Mouse (Mus musculus) lung, postnatal 14 days (tissue): Measurements from ENCODE around the gene Arsb.

Experiments used
- DNase-seq: peaks from one replicate; pipeline ENCODE4 v3.0.0; 2021

The Arsb gene

DNA sequence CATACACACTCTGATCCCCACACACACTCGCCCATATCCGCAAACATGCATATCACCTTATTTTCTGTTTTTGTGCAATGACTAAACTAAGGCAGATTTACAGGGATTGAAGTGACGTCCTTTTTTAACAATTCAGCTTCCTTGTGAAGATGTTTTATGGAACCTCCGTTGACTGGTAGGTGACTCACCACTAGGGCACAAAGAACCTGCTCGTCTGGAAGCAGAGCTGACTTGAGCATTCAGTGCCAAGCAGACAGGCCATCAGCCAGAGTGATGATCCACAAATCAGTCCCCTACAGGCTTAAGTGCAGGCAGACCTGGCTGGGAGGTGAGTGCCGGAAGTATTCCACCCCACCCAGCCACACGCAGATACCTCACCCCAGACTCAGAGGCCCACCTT is 120.7 kb downstream of the Arsb start:
- DNase-seq, result no peak

DNA sequence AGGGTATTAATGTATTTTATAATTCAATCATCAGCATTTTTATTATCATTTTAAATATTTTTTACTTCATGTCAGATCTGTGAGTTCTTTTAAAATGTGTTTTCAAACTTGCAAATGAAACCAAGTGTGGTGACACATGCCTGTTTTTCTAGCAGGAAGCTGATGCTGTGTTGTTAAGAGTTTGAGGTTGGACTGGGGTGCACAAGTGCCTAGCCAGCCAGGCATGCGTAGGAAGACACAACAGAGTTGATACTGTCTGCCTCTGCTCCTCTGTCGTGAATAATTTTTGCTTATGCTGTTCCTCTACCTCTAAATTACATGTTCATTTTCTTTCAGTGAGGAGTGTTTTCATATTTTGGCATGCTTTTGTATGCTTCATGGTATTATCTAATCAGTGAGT is 122.7 kb downstream of the Arsb start:
- no peak for DNase-seq

DNA sequence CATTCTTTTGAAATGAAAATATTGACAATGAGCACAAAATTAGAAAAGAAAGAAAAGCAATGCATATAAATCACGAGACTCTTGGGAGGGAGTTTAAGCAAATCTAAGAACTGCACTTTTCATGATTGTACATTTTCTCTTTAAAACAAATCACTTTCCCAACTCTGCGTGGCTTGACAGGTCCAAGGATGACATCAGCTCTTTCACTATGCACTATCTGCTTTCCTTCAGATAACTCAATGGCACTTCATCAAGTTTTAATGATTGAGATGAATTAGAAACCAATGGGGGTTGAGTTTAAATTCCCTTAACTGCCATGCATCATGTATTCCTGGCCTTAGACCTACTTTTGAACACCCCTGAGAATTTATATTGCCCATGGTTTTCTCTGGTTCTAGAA is 124.0 kb downstream of the Arsb start:
- DNase-seq, result no peak

DNA sequence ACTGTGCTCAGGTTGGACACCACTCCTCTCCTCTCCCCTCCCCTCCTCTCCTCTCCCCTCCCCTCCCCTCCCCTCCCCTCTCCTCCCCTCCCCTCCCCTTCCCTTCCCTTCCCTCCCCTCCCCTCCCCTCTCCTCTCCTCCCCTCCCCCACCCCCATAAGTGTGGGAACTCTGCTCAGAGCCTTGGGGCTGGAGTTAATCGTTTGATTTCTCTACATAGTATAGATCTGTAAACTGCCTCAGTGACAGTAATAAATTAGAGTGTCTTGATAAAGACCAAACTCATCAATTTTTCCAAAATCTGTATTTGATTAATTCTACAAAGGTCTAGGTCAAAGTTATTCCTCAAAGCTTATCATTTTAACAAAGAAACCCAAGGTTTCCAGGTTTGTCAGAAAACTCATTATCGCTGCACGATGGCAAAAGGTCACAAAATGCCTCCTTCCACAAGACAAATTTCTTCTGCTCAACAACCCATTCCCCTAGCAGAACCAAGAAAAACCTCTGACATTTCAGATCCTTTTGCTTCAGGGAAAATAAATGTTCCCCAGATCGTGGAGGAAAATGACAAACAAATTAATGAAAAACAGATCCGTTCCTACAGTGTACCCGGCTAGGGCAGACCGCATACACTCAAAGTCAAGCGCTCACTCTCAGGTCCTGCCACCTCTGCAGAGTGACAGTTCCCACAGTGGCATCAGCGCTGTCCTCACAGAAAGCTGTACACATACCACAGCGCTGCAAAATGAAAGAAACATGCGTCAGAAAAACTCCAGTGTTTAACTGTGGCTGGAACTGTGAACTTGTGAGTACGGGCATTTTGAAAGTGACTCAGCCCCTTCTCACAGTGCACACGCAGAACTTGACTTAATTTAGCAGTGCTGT is 126.8 kb downstream of the Arsb start:
- no peak for DNase-seq

DNA sequence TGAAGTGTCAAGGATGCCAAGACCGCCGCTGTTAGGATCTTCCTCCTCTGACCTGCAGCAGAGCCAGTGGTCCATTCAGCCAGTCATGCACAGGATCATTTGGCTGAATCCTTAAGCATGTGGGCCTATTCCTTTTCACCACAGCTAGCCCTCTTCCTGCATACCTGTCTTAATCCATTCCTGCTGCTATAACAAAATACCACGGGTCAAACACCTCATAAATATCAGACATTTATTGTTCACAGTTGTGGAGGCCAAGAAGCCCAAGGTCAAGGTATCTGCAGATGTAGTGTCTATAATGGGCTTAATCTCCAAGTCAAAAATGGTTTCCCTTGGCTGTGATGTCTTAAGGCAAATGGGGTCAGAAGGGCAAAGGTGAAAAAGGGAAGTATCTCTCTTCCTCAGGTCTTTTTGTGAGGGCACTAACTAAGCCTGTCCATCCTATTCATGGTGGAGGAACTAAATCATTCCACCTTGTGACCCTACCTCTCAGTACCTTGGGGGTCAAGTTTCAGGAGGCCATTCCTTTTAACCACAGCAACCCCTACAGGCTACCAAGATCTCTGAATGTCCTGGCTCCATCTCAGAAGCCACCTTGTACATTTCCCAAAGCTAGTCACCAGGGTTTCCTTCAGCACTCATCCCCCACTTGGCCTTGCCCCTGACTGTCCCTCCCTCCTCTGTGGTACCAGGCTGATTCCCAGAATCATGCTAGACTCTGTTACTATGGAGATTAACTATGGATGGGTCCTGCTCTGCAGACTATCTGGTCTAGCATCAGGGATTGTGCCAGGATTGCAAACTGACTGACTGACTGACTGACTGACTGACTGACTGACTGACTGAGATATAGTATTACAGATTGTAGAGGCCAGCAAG is 128.2 kb downstream of the Arsb start:
- DNase-seq, result no peak

DNA sequence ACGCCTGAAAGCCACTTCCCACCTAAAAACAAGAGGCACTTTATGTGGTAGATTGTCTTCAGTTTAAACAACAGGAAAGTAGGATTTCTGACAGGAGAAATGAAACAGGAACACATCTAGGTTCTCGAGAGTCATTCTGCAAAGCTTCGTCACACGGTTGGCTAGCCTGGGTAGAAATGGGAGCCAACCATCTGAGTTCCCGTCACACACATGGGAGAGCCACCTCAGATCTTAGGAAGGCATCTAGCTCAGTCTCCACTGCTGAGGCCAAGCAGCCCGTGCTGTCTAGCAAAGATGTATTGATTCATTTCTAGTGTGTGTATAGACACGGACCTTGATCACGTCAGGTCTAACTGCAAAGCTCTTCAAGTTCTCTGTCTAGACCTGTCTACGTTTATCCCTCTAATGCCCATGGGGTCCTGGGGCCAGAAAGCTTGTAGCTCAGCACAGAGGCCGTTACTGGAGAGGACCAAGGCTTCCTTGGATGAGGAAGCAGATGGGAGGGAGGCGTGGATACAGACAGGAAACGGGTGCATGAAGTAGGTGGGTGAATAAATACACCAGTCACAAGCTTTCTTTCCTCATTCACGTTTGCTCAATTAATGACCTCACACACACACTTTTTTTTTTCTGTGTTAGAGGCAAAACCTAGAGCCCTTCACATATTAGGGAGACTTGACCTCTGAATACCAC is 129.7 kb downstream of the Arsb start:
- DNase-seq, result no peak

DNA sequence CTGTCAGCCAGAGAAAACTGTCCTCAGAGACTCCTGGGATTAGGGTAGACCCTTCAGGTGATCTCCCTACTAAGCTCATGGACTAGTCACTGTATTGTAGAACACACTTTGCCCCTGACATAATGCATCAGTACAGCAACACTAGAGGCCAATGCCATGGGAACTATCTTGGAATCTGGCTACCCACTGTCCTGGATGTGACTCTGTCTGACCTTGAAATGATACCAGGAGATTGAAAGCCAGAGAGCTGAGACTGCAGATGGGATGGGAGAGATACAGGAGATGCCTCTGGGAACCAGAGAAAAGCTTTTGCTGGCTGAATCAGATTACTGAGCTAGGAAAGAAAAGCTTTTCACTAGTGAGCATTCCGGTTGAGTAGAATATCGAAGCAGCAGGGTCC is 130.7 kb downstream of the Arsb start:
- no peak for DNase-seq

DNA sequence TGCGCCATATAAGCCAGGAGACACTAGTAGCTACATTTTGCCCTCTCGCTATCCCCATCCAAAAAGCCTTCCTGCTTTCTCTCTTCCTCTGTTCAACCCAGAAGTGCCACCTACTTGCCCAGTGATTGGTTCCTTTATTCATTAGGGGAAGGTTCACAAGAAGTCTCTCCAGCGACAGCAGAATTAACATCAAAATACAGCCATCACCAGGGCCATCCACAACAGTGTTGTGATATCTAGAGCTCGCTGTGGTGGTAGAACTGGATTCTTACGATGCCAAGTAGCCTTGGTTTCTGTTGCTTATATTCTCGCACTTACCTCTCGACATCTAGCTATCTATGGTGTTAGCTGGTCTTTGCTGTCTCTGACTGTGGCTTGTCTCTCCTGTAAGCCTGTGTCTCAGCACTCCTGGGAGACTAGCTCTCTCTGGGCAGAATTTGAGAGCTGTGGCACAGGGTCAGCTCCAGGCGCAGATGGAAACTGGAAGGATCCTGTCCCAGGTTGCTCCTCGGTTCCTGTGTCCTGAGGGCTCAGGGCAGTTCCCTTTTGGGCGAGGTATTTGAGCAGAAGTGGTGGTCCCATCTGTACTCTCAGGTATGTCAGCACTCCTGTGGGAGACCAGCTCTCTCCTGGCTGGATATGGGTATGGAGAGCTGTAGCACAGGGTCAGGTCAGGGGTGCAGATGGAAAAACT is 135.3 kb downstream of the Arsb start:
- DNase-seq, result no peak

DNA sequence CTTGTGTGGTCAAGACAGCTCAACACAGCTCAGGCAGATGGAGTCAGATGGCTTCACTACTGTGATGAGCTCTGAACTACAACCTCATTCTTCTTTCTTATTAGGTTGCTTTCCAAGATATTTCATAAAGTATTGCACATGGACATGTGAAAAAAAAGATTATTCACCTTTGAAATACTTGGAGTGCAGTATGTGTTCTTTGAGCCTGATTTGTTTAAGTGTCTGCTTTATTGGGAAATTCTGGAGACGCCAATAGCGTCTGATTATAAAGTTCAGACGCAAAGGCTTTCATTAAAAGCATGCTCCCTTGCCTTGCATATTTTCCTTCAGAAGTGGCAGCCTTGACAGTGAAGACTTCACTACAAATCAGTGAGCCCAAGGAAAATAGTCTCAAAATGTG is 136.5 kb downstream of the Arsb start:
- DNase-seq, result no peak

DNA sequence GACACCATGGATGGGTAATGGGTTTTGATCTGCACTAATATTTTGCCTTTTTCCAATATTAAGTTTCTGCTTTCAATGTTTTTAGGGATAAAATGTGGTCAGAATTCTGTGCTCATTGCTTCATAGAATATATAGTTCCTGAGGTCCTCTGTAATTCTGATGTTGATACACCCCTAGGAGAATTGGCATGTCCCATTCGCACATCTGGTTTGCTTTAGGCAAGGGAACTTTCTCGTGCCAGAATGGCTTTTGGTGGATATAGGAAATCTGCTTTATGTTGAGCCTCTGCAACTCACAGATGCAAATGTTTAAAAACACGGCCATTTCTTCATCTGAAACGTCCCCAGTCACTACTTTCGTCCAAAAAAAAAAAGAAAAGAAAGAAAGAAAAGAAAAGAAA is 138.4 kb downstream of the Arsb start:
- no peak for DNase-seq

DNA sequence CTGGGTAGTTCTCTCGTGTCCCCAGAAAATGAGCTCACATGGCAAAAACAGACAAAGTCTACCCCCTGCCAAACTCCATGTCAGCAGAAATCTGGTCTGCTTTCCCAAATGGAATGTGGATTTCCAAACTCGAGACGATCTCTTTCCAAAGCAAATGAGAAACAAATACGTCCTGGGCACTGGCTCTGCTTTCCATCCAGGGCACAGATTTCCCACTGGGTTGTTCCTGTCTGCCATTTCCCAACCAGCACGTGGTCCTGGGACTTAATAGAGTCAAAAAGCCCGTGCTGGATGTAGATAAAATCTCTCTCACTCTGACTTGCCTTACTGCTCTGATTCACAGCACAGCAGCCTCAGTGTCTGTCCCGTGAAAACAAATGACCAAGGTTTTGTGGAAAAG is 139.6 kb downstream of the Arsb start:
- no peak for DNase-seq

DNA sequence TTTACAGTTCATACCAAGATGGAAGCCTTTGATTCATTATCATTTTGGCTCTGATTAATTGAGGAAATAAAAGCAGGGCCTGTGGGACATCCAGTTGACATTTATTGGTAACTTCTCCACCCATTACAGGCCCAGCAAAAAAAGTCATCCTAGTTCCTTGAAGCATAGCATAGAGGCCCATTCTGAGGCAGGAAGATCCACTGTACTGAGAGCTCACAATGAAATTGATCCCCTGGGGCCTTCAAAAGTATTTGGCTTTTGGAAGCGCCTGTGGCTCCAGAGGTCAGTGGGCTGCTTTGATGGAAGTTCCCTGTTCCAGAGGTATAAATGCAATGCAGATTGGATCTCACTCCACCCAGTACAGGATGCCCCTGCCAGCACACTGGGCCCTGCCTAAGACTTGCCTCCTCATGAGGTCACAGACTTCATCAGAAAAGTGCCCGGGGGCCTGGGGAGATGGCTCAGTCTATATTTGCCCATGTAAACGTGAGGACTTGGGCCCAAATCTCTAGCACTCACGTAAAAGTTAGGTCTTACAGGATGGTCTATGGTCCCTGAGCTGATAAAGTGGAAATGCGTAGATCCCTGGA is 141.0 kb downstream of the Arsb start:
- no peak for DNase-seq

DNA sequence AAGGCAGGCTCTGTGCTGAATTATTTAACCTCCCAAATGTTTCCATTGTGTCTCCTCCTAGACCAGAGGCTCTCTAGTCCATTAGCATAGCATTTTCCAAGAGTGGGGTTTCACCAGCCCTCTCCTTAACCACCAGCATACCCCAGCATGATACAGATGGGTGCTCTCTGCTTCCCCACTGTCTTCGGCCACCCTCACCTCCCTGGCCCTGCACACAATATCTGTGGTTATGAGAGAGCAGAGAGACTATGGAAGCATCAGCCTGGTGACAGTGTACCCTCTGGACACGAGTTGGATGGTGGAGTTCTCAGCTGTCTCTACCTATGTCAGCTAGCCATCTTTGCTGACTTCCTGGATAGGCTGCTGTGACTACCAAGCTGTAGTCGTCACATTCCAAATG is 142.8 kb downstream of the Arsb start:
- DNase-seq, result no peak

DNA sequence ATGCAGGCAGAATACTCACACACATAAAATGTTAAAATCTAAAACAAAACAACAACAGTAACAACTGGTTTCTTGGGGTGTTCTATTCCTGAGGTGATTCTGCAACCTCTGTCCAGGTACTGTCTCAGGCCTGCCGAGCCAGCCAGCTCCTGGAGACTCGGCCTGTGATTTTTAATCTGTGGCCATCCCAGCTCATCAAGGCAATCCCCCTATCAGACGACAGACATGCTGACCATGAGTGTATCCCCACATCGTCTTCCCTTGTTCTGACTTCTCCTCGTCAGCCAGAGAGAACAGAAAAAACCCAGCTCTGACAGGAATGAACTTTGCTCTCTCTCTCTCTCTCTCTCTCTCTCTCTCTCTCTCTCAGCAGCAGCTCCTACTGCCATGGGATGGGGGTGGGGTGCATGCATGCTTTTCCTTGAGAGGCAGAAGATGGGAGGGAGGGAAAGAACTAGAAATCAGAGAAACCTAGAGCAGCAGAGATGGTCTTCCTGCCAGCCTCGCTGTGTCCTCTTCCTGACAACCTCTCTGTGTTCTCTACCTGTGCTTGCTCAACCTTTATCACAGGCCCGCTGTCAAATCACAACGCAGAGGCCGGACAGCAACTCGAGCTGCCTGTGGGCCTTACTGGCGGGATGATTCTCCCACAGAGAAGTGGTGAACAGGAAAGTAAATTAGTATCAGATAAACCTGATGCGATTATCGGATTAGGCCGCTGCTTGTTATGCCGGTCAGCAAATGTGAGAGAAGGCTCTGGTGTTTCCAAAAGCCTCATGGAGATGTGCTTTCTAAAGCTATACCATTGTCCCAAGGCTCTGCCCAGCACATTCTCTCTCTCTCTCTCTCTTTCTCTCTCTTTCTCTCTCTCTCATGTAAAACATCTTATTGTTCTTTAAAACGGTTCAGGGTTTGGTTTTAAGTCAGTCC is 144.5 kb downstream of the Arsb start:
- no peak for DNase-seq

DNA sequence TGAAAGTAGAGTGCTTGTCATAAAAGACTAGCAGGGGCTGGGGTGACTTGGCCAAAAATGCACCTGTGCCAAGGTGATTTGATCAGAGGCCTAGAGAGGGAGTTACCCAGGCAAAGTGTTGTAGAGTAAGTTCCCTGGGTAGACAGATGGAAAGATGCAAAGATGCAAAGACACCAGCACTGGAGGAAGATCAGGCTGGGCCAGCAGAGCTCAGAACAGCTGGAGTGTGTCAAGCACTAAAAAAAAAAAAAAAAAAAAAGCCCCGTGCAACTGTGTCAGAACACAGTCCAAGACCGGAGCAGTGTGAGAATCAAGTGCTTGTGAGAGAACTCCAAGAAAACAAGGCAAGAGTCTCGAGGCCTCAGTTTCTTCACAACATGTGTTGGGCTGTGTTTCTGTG is 148.1 kb downstream of the Arsb start:
- DNase-seq, result no peak

DNA sequence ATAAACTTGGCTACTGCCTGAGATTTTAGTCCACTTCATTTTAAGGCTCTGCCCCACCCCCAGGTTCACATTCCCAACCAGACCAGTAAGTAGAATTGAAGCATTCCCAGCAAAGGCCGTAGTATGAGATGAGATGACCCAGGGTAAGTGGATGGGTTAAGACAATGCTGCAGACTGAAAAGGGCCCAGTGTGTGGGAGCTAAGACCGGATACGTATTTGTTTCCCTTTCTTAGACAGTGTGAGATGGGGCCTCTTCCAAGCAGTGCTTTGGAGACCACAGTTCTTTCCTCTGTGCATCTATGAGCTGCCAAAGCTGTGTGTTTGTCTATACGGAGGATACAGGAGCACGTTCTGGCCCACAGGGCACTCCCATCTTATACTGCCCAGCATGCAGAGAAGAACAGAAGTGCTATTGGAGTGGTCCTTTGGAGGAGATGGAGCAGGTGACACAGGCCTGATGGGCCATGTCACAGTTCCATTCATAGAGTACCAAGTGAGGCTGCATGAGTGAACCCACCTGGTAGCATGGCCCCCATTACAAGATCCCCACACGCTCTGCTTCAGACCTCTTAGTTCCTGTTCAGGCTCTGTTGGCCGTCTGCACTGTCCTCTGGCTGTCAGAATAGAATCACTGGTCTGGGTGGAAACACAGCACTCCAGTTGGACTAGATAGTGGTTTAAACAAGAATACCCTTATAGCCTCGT is 148.8 kb downstream of the Arsb start:
- DNase-seq, result no peak

DNA sequence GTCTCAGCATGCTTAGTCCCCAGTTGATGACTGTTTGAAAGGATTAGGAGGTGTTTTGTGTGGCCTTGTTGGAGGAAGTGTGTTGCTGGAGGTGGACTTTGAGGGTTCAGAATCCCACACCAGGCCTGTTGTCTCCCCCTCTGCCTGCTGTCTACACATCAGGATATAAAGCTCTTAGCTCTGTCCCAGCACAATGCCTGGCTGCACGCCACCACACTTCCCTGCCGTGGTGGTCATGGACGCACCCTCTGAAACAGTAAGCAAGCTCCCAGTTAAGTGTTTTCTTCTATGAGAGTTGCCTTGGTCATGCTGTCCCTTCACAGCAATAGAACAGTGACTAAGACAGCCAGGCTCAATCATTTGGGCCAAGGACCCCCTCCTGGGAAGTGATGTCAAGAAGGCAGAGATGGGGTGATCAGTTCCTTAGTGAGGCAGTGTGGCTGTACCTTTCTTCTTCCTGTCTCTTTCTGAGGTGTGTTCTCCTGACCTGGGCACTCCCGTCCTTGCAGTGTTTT is 149.4 kb downstream of the Arsb start:
- DNase-seq, result peak; percentile 52

DNA sequence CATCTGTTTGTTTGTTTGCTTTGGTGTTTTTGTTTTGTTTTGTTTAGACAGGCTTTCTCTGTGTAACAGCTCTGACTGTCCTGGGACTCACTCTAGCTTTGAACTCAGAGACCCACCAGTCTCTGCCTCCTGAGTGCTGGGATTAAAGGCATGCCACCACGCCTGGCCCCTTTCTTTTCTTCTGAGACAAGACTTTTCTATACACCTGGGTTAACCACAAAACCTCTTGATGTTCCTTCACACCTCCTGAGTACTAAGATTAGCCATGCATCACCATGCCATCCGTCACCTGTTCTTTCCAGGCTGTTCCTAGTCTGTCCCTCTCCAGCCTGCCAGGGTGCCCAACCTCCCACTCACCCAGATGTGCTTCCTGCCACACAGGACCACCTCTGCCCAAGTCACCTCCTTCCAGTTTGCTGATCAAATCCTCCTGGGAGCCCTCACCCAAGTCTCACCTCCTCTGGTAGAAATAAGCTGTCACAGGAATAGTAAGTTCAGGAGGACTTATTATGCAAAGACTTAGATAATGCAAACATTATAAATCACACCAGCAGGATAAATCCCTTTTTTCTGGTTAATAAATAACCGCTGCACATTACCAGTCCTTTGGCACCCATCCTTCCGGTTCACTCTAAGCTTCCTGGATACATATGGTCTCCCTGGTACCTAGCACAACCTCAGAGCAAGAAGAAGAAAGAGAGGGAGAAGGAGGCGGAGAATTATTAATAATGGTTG is 150.6 kb downstream of the Arsb start:
- no peak for DNase-seq

DNA sequence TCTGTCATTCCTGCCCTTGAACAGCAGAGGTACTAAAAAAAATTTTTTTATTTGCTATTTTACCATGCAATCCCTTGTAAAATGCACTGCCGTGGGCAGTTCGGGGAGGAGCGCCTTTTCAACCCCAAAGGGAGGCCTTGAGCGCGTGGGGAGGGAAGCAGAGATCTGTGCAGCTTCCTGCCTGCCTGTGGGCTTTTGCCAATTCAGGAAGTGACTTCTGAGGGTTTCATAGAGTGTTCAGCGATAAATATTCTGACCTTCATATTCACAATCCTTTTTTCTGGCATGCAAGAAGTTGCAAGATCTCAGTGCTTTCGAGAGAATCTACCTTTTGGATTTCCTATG is 151.1 kb downstream of the Arsb start:
- DNase-seq, result peak; percentile 39
